Mouse (Mus musculus) MEL (cell line): Measurements from ENCODE around the gene Bmp3.

Experiments
- CTCF ChIP-seq, 3 experiments: IDR thresholded peaks in 2 of 3; conservative IDR thresholded peaks in 1 of 3; 2 replicates each; pipeline ENCODE4 v1.5.1; 2011 to 2012; ENCODE audit warnings: low read length in 3 of 3, low read depth in 2 of 3, mild to moderate bottlenecking in 2 of 3, improper control_type of control experiment in 1 of 3, inconsistent platforms in 1 of 3, mixed read lengths in 1 of 3, moderate library complexity in 1 of 3; ENCODE audit not compliant: control insufficient read depth in 1 of 3, insufficient read depth in 1 of 3, poor library complexity in 1 of 3, severe bottlenecking in 1 of 3
- ETS1 ChIP-seq: IDR thresholded peaks from 2 replicates; pipeline ENCODE4 v1.6.1; 2012; ENCODE audit warnings: low read depth, mild to moderate bottlenecking, inconsistent platforms, low read length, improper control_type of control experiment, moderate library complexity
- GATA1 ChIP-seq: IDR thresholded peaks from 2 replicates; pipeline ENCODE4 v1.6.1; 2011; ENCODE audit warnings: low read depth, low read length, improper control_type of control experiment
- MAFK ChIP-seq: IDR thresholded peaks from 2 replicates; pipeline ENCODE4 v1.6.1; 2011; ENCODE audit warnings: low read depth, mild to moderate bottlenecking, low read length, improper control_type of control experiment, borderline replicate concordance
- MXI1 ChIP-seq: IDR thresholded peaks from 2 replicates; pipeline ENCODE4 v1.6.1; 2011; ENCODE audit warnings: mild to moderate bottlenecking, low read depth, low read length, improper control_type of control experiment
- NRF1 ChIP-seq: IDR thresholded peaks from 2 replicates; pipeline ENCODE4 v1.6.1; 2014; ENCODE audit warnings: low read depth, mild to moderate bottlenecking, inconsistent platforms, low read length, improper control_type of control experiment, moderate library complexity; ENCODE audit not compliant: poor library complexity, insufficient read depth, severe bottlenecking
- POLR2A ChIP-seq, 2 experiments: IDR thresholded peaks; 2 replicates each; pipeline ENCODE4 v1.6.1; 2011 to 2012; ENCODE audit warnings: low read length in 2 of 2, mild to moderate bottlenecking in 2 of 2, control low read depth in 1 of 2, improper control_type of control experiment in 1 of 2, low read depth in 1 of 2, moderate library complexity in 1 of 2; ENCODE audit not compliant: control insufficient read depth in 1 of 2, insufficient read depth in 1 of 2, poor library complexity in 1 of 2
- SMC3 ChIP-seq: IDR thresholded peaks from 2 replicates; pipeline ENCODE4 v1.6.1; 2011; ENCODE audit warnings: low read depth, low read length, improper control_type of control experiment
- TBP ChIP-seq: IDR thresholded peaks from 2 replicates; pipeline ENCODE4 v1.8.0; 2011; ENCODE audit warnings: low read depth, low read length, improper control_type of control experiment
- UBTF ChIP-seq: IDR thresholded peaks from 2 replicates; pipeline ENCODE4 v1.6.1; 2012; ENCODE audit warnings: low read depth, mild to moderate bottlenecking, inconsistent platforms, low read length, improper control_type of control experiment, moderate library complexity, borderline replicate concordance; ENCODE audit not compliant: insufficient read depth

GRCm38 (mm10) chr5:98854627-98855564 is 681 bp downstream of the Bmp3 start:
- TF ChIP-seq CTCF (IDR thresholded peaks at IDR 0.05 in 2 of 3, conservative IDR thresholded peaks at IDR 0.05 in 1 of 3; ENCODE audit: control insufficient read depth in 1 of 3, insufficient read depth in 1 of 3, low read depth in 2 of 3, low read length in 3 of 3, poor library complexity in 1 of 3, severe bottlenecking in 1 of 3) = no peak
- no peak for TF ChIP-seq POLR2A (IDR thresholded peaks at IDR 0.05; ENCODE audit: control insufficient read depth in 1 of 2, insufficient read depth in 1 of 2, low read depth in 1 of 2, low read length in 2 of 2, poor library complexity in 1 of 2)
- no peak for TF ChIP-seq MAFK
- no peak for TF ChIP-seq UBTF
- TF ChIP-seq SMC3 = no peak
- no peak for TF ChIP-seq ETS1
- TF ChIP-seq GATA1 = no peak
- TF ChIP-seq MXI1 = no peak
- no peak for TF ChIP-seq NRF1
- no peak for TF ChIP-seq TBP
